Mouse (Mus musculus): ENCODE results near the gene Ralgps2.

GRCm38 (mm10) chr1:156779595-156779994 lies 159.8 kb downstream of the Ralgps2 start:
- TF ChIP-seq MAX (IDR thresholded peaks at IDR 0.05; ENCODE audit: low read depth) (no peak), POLR2A (IDR thresholded peaks at IDR 0.05; ENCODE audit: insufficient read length, low read depth) (no peak), TCF12 (IDR thresholded peaks at IDR 0.05; ENCODE audit: insufficient read depth, poor library complexity, severe bottlenecking) (no peak)
